Mouse (Mus musculus) E14TG2a.4 (cell line): ENCODE results near the gene Itgal.

Source experiments
- CTCF ChIP-seq: conservative IDR thresholded peaks from 2 replicates; pipeline ENCODE4 v1.5.1; 2014; ENCODE audit warnings: low read length
- NANOG ChIP-seq: IDR thresholded peaks from 2 replicates; pipeline ENCODE4 v1.6.1; 2014; ENCODE audit warnings: borderline replicate concordance, low read length, mixed read lengths
- POU5F1 ChIP-seq: IDR thresholded peaks from 2 replicates; pipeline ENCODE4 v1.6.1; 2014; ENCODE audit warnings: low read length, borderline replicate concordance

DNA sequence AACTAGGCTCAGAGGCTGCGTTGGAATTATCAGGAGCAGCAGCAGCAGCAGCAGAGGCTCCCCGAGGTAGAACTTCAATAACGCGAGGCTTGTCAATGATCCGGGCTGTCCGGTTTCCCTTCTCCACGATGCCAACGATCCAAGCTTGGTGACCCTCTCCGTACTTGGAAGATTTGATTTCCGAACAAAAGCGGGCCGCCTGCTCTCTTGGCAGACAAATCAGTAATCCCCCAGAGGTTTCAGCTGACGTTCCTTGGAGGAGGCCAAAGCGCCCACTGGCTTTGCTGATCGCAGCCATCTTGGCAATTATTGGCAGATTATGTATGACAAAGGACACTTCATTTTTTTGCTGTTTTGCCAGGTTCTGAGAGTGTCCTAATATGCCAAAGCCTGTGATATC lies 23.5 kb upstream of the Itgal start:
- TF ChIP-seq CTCF, result no peak
- no peak for TF ChIP-seq NANOG
- no peak for TF ChIP-seq POU5F1
